Mouse (Mus musculus) lung, adult 2 months (tissue): ENCODE results near the gene Mrps2.

ENCODE experiments used
- CTCF ChIP-seq: fragments of 200-500 bp; IDR thresholded peaks from 2 replicates; pipeline ENCODE4 v1.5.1; 2011; ENCODE audit warnings: mild to moderate bottlenecking, low read length, control low read depth; ENCODE audit not compliant: insufficient read depth
- POLR2A ChIP-seq: fragments of 200-500 bp; IDR thresholded peaks from 2 replicates; pipeline ENCODE4 v1.6.1; 2011; ENCODE audit warnings: low read depth, mild to moderate bottlenecking, control low read depth, low read length, borderline replicate concordance; ENCODE audit errors: extremely low read depth

DNA sequence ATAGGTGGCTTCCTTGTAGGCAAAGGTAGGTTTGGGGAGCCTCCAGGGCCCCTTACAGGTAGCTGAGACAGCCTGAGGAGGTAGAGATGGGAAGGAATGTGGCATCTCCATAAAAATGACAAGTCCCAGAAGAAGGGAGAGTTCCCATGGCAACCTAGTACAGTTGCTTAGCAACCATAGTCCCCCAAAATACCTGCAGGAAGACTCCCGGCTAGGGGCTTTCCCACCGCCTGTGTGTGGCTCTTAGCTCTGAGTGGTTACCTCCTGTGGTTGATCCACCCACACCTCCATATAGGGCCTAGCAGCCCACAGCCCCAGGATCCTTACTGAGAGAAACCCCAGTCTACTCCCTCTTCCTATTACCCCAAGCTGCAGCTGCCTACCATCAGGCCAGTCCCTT lies 50.4 kb downstream of the Mrps2 start:
- TF ChIP-seq CTCF (no peak), POLR2A (no peak)
